Mouse (Mus musculus): Measurements from ENCODE around the gene Olfr871. TPM values are rescaled to one million over a fixed set of nuclear protein-coding genes. Genes with fewer than 3 reads are reported as not detected.

Gene Olfr871
- total and polyA plus RNA-seq, 3 experiments: not detected

DNA sequence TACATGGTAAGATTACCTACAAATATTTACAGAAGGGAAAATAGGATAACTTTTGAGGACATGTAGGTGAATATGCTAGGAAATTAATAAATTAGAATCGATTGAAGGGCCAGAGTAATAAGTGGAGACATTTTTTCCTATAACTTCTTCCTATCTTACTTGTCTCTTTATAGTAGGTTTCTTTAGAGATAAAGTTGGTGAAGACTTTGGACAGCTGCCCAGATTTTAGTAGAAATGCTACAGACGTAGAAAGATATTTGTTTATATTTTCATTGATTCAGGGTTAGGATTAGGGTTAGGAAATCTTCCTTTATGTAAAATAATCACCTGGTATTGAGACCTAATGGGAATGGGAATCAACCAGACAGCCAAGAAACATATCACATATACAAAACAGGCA is 530 bp upstream of the Olfr871 start:
- Histone ChIP-seq H3K9ac (ENCODE audit: low read depth, low read length) (no peak overlapping the region), H3K27me3 (ENCODE audit: control insufficient read depth, insufficient read depth, low read length) (no peaks in the 10 kb centered on the region), H3K79me2 (replicated peaks; ENCODE audit: control insufficient read depth, insufficient read depth, low read length) (no peaks in the 10 kb centered on the region), H3K4me3 (no peak overlapping the region), H3K4me1 (ENCODE audit: control insufficient read depth, insufficient read depth, low read length) (no peaks in the 10 kb centered on the region), H3K36me3 (ENCODE audit: control insufficient read depth, insufficient read depth, low read length) (no peaks in the 10 kb centered on the region), H3K27ac (no peak overlapping the region)
- no peak for DNase-seq
- 36% methylated on average over 2 of the region's 2 CpGs for WGBS
- intact Hi-C loops (cut with DNase I): no loop called here
- TF ChIP-seq EP300 (IDR thresholded peaks at IDR 0.05; ENCODE audit: insufficient read depth, low read depth, low read length): no peak
- TF ChIP-seq POLR2A (IDR thresholded peaks at IDR 0.05; ENCODE audit: insufficient read depth, low read depth, low read length): no peak
- no peak for TF ChIP-seq CTCF (IDR thresholded peaks at IDR 0.05)

DNA sequence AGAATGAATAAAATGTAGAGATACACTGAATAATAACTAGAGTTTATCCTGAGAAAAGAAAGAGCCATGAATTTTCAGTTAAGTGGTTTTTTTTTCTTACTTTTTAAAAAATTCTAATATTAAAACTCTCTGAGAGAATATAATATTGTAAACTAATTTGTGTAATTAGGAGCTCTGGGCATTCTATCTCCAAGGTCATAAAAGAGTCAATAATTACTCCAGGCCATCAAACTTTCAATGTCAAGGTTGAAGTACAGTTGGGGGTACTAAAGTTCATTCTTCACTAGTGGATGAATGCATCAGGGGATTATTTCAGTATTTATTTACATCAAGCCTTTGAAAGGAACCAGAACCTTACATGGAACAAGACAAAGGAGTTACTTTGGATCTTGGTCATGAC is 24.8 kb downstream of the Olfr871 start, which contains the start of gene Olfr872:
Olfr872 (plus strand) TSS at position 301 of the 400 bp plus-strand sequence.
- intact Hi-C loops (cut with DNase I): no loop called here
- no peak within 1 kb of the TSS for H3K4me3 ChIP-seq
- no peak within 1 kb of the TSS for H3K27ac ChIP-seq
- no peak within 1 kb of the TSS for H3K9ac ChIP-seq (ENCODE audit: low read depth, low read length)
- no peaks in the 10 kb centered on the region for H3K36me3 ChIP-seq (ENCODE audit: control insufficient read depth, insufficient read depth, low read length)
- H3K79me2 ChIP-seq (replicated peaks; ENCODE audit: control insufficient read depth, insufficient read depth, low read length): no peaks in the 10 kb centered on the region
- DNase-seq: no peak
- H3K4me1 ChIP-seq (ENCODE audit: control insufficient read depth, insufficient read depth, low read length): no peaks in the 10 kb centered on the region
- no peak for TF ChIP-seq EP300 (IDR thresholded peaks at IDR 0.05; ENCODE audit: insufficient read depth, low read depth, low read length)
- TF ChIP-seq CTCF (IDR thresholded peaks at IDR 0.05): no peak
- no peaks in the 10 kb centered on the region for H3K27me3 ChIP-seq (ENCODE audit: control insufficient read depth, insufficient read depth, low read length)

- H3K4me3 ChIP-seq: no peak overlapping the region
- H3K27ac ChIP-seq: no peak overlapping the region
- no peaks in the 10 kb centered on the region for H3K4me1 ChIP-seq (ENCODE audit: control insufficient read depth, insufficient read depth, low read length)
- WGBS: 47% methylated on average over 2 of the region's 2 CpGs
- no peaks in the 10 kb centered on the region for H3K36me3 ChIP-seq (ENCODE audit: control insufficient read depth, insufficient read depth, low read length)
- no peak for DNase-seq
- intact Hi-C loops (cut with DNase I): no loop called here
- no peaks in the 10 kb centered on the region for H3K27me3 ChIP-seq (ENCODE audit: control insufficient read depth, insufficient read depth, low read length)
- no peak overlapping the region for H3K9ac ChIP-seq (ENCODE audit: low read depth, low read length)
- TF ChIP-seq POLR2A (IDR thresholded peaks at IDR 0.05; ENCODE audit: insufficient read depth, low read depth, low read length) (no peak), EP300 (IDR thresholded peaks at IDR 0.05; ENCODE audit: insufficient read depth, low read depth, low read length) (no peak), CTCF (IDR thresholded peaks at IDR 0.05) (no peak)
- no peaks in the 10 kb centered on the region for H3K79me2 ChIP-seq (replicated peaks; ENCODE audit: control insufficient read depth, insufficient read depth, low read length)
These were observed 25.4 kb downstream of the Olfr871 start for GRCm38 (mm10) chr9:20237378-20237777.

Other genes with a start within 250 kb of the Olfr871 start
- not detected for gene Olfr866, start 184.2 kb upstream of the Olfr871 start, total RNA-seq (2021)
- not detected in 2 replicates for gene Olfr866, start 184.2 kb upstream of the Olfr871 start, polyA plus RNA-seq (2012; rRNA removed)
- not detected for gene Olfr867, start 154.6 kb upstream of the Olfr871 start, total RNA-seq (2021)
- gene Olfr867, start 154.6 kb upstream of the Olfr871 start, polyA plus RNA-seq (2012; rRNA removed): not detected in 2 replicates
- gene Olfr868, start 113.6 kb upstream of the Olfr871 start, total RNA-seq (2021): not detected
- not detected in 2 replicates for gene Olfr868, start 113.6 kb upstream of the Olfr871 start, polyA plus RNA-seq (2012; rRNA removed)
- gene Olfr869, start 83.2 kb upstream of the Olfr871 start, total RNA-seq (2021): not detected
- not detected in 2 replicates for gene Olfr869, start 83.2 kb upstream of the Olfr871 start, polyA plus RNA-seq (2012; rRNA removed)
- not detected for gene Olfr870, start 38.1 kb upstream of the Olfr871 start, total RNA-seq (2021)
- gene Olfr870, start 38.1 kb upstream of the Olfr871 start, polyA plus RNA-seq (2012; rRNA removed): not detected in 2 replicates
- not detected for gene Olfr872, start 24.9 kb downstream of the Olfr871 start, total RNA-seq (2021)
- not detected in 2 replicates for gene Olfr872, start 24.9 kb downstream of the Olfr871 start, polyA plus RNA-seq (2012; rRNA removed)
- gene Olfr39, start 70.1 kb downstream of the Olfr871 start, total RNA-seq (2021): not detected
- not detected in 2 replicates for gene Olfr39, start 70.1 kb downstream of the Olfr871 start, polyA plus RNA-seq (2012; rRNA removed)
- not detected for gene Olfr873, start 86.3 kb downstream of the Olfr871 start, total RNA-seq (2021)
- not detected in 2 replicates for gene Olfr873, start 86.3 kb downstream of the Olfr871 start, polyA plus RNA-seq (2012; rRNA removed)
- not detected for gene Olfr18, start 123.9 kb downstream of the Olfr871 start, total RNA-seq (2021)
- 0.06 TPM in 1 of 2 replicates, not detected in the other for gene Olfr18, start 123.9 kb downstream of the Olfr871 start, polyA plus RNA-seq (2012; rRNA removed)
- 10 to 100 TPM in 1 of 2 experiments, 1 to 10 TPM in 1; 9.9 to 11.0 TPM for gene Zfp560, start 173.0 kb downstream of the Olfr871 start, total RNA-seq (2021)
- 10.1 and 13.6 TPM in 2 replicates for gene Zfp560, start 173.0 kb downstream of the Olfr871 start, polyA plus RNA-seq (2012; rRNA removed)
- gene Zfp26, start 248.0 kb downstream of the Olfr871 start, total RNA-seq (2021): 1 to 10 TPM; 7.5 to 9.8 TPM
- 1.4 and 3.2 TPM in 2 replicates for gene Zfp26, start 248.0 kb downstream of the Olfr871 start, polyA plus RNA-seq (2012; rRNA removed)

Measured in heart, adult 2 months (tissue).